Mouse (Mus musculus) Patski (cell line): Measurements from ENCODE around the gene Agpat2. TPM values are rescaled to one million over a fixed set of nuclear protein-coding genes. Genes with fewer than 3 reads are reported as not detected.

Source experiments
- ATAC-seq: fragments of 100-300 bp; one replicate; pipeline ENCODE4 v1.8.0; 2021
- CTCF ChIA-PET: fragments of 350-600 bp; sonication (Branson Sonifier 250); formaldehyde crosslinking; loops from one replicate; lab custom pipeline; 2022; ENCODE audit warnings: inconsistent platforms; lab: Charles Lee
- POLR2A ChIA-PET: fragments of 350-600 bp; sonication (Branson Sonifier 250); formaldehyde crosslinking; loops from one replicate; lab custom pipeline; 2022; ENCODE audit warnings: antibody characterized with exemption, inconsistent platforms; lab: Charles Lee
- DNase-seq: peaks from one replicate; pipeline ENCODE4 v3.0.0-alpha.2; 2011; ENCODE audit warnings: low read depth, low spot score
- H3K27me3 ChIP-seq: fragments of 371-371 bp; one replicate; pipeline ENCODE4 v1.5.1; 2021
- CTCF ChIP-seq: fragments of 100-300 bp; IDR thresholded peaks from one replicate; pipeline ENCODE4 v1.5.1; 2021
- in situ Hi-C: fragments of 300-500 bp; cut with MboI; formaldehyde crosslinking; loops from 3 replicates; pipeline ENCODE4 v1.11.1; 2018; ENCODE audit warnings: low pct_unique_long_range_greater_than_20kb, mixed read lengths
- polyA plus RNA-seq: library from polyadenylated mRNA; unstranded; gene quantifications from one replicate; pipeline ENCODE4 v1.2.3, GENCODE M21; 2021

Agpat2 gene
- polyA plus RNA-seq, 1 experiment from 2014 or later = 41.6 TPM

GRCm38 (mm10) chr2:26589284-26589683 is 14.9 kb downstream of the Agpat2 start:
- ChIA-PET CTCF (no interaction called here), POLR2A (no interaction called here)
- H3K27me3 ChIP-seq = no peaks in the 10 kb centered on the region
- no peak for TF ChIP-seq CTCF
- DNase-seq = no peak
- ATAC-seq = no peak
- in situ Hi-C loops = no loop called here

GRCm38 (mm10) chr2:26588573-26588972 is 15.6 kb downstream of the Agpat2 start:
- CTCF ChIA-PET = no interaction called here
- ATAC-seq = no peak
- POLR2A ChIA-PET = no interaction called here
- no peak for DNase-seq
- no peak for TF ChIP-seq CTCF
- in situ Hi-C loops = no loop called here
- no peaks in the 10 kb centered on the region for H3K27me3 ChIP-seq

GRCm38 (mm10) chr2:26587044-26587405 is 17.2 kb downstream of the Agpat2 start:
- TF ChIP-seq CTCF = no peak
- in situ Hi-C loops = no loop called here
- ChIA-PET CTCF (interaction anchor here (1.5 kb wide), 1 partner anchor 9 kb away, joined by 3 read pairs; no protein-coding TSS in a partner anchor), POLR2A (no interaction called here)
- DNase-seq (no peak), ATAC-seq (no peak)
- no peaks in the 10 kb centered on the region for H3K27me3 ChIP-seq

- H3K27me3 ChIP-seq = no peaks in the 10 kb centered on the region
- ATAC-seq (peak; percentile 31), DNase-seq (no peak)
- TF ChIP-seq CTCF = no peak
- ChIA-PET POLR2A (no interaction called here), CTCF (interaction anchor here (1.5 kb wide), 1 partner anchor 9 kb away, joined by 3 read pairs; no protein-coding TSS in a partner anchor)
- in situ Hi-C loops = no loop called here
These were observed 17.7 kb downstream of the Agpat2 start, which contains the start of gene Gm20532 for GRCm38 (mm10) chr2:26586294-26587043. Gm20532 (plus strand) TSS chr2:26586639.

- CTCF ChIA-PET = interaction anchor here (1.2 kb wide), 1 partner anchor 24 kb away, joined by 3 read pairs; no protein-coding TSS in a partner anchor
- no peaks in the 10 kb centered on the region for H3K27me3 ChIP-seq
- no peak for DNase-seq
- no peak for ATAC-seq
- POLR2A ChIA-PET = no interaction called here
- TF ChIP-seq CTCF = no peak
- in situ Hi-C loops = no loop called here
These were observed 18.5 kb downstream of the Agpat2 start for GRCm38 (mm10) chr2:26585713-26586112.

GRCm38 (mm10) chr2:26583640-26584039 is 20.6 kb downstream of the Agpat2 start:
- CTCF ChIA-PET = no interaction called here
- DNase-seq (no peak), ATAC-seq (no peak)
- TF ChIP-seq CTCF = no peak
- no peaks in the 10 kb centered on the region for H3K27me3 ChIP-seq
- POLR2A ChIA-PET = no interaction called here
- in situ Hi-C loops = no loop called here

GRCm38 (mm10) chr2:26582741-26583140 is 21.5 kb downstream of the Agpat2 start:
- POLR2A ChIA-PET = no interaction called here

GRCm38 (mm10) chr2:26582203-26582602 is 22.0 kb downstream of the Agpat2 start:
- POLR2A ChIA-PET = no interaction called here
- no peak for ATAC-seq
- H3K27me3 ChIP-seq = no peaks in the 10 kb centered on the region
- TF ChIP-seq CTCF = no peak
- CTCF ChIA-PET = no interaction called here
- in situ Hi-C loops = no loop called here
- DNase-seq = no peak

More at GRCm38 (mm10) chr2:26582741-26583140, 21.5 kb downstream of the Agpat2 start:
- ATAC-seq = no peak
- no peaks in the 10 kb centered on the region for H3K27me3 ChIP-seq
- no peak for DNase-seq
- in situ Hi-C loops = no loop called here
- CTCF ChIA-PET = interaction anchor here (0.8 kb wide), 1 partner anchor 11 kb away, joined by 4 read pairs; no protein-coding TSS in a partner anchor
- TF ChIP-seq CTCF = no peak

GRCm38 (mm10) chr2:26580751-26581150 is 23.5 kb downstream of the Agpat2 start:
- H3K27me3 ChIP-seq = no peaks in the 10 kb centered on the region
- DNase-seq (no peak), ATAC-seq (no peak)
- no peak for TF ChIP-seq CTCF
- CTCF ChIA-PET = no interaction called here
- in situ Hi-C loops = no loop called here
- POLR2A ChIA-PET = no interaction called here

GRCm38 (mm10) chr2:26579714-26580113 is 24.5 kb downstream of the Agpat2 start, which contains the start of gene Egfl7:
Egfl7 (plus strand) TSS chr2:26580014.
- CTCF ChIA-PET = no interaction called here
- DNase-seq (no peak), ATAC-seq (no peak)
- no peak for TF ChIP-seq CTCF
- in situ Hi-C loops = no loop called here
- H3K27me3 ChIP-seq = no peaks in the 10 kb centered on the region
- POLR2A ChIA-PET = no interaction called here

- ChIA-PET POLR2A (interaction anchor here (1.4 kb wide), 1 partner anchor 13 kb away, joined by 3 read pairs; no protein-coding TSS in a partner anchor), CTCF (interaction anchor here (1.4 kb wide), 1 partner anchor 9 kb away, joined by 3 read pairs; the partner anchor contains the start of gene Gm20532)
- H3K27me3 ChIP-seq = no peaks in the 10 kb centered on the region
- no peak for TF ChIP-seq CTCF
- ATAC-seq = no peak
- DNase-seq = no peak
- in situ Hi-C loops = no loop called here
These were observed 25.8 kb downstream of the Agpat2 start for GRCm38 (mm10) chr2:26578369-26578768.
